Mouse (Mus musculus) embryonic facial prominence, embryonic 10.5 days (tissue): ENCODE results near the gene Ehbp1l1. TPM values are rescaled to one million over a fixed set of nuclear protein-coding genes. Genes with fewer than 3 reads are reported as not detected.

Experiments
- DNase-seq: peaks from one replicate; pipeline ENCODE4 v3.0.0-alpha.2; 2017; ENCODE audit warnings: low spot score
- H3K27ac ChIP-seq: fragments of 300-500 bp; sonication (generic); replicated peaks from 2 replicates; pipeline ENCODE4 v1.5.1; 2016; ENCODE audit warnings: mild to moderate bottlenecking
- H3K27me3 ChIP-seq: fragments of 300-500 bp; sonication (generic); replicated peaks from 2 replicates; pipeline ENCODE4 v1.6.1; 2016; ENCODE audit warnings: low read depth, mild to moderate bottlenecking; ENCODE audit not compliant: poor library complexity, severe bottlenecking
- H3K36me3 ChIP-seq: fragments of 300-500 bp; sonication (generic); replicated peaks from 2 replicates; pipeline ENCODE4 v1.6.1; 2016; ENCODE audit warnings: mild to moderate bottlenecking, moderate library complexity
- H3K4me1 ChIP-seq: fragments of 300-500 bp; sonication (generic); 2 replicates; pipeline ENCODE4 v1.6.1; 2016
- H3K4me3 ChIP-seq: fragments of 300-500 bp; sonication (generic); 2 replicates; pipeline ENCODE4 v1.5.1; 2016; ENCODE audit warnings: mild to moderate bottlenecking, moderate library complexity
- H3K9me3 ChIP-seq: fragments of 300-500 bp; sonication (generic); 2 replicates; pipeline ENCODE4 v1.6.1; 2016; ENCODE audit warnings: mild to moderate bottlenecking
- WGBS: fragments of 180-500 bp; shearing (Covaris S2); methylation state at CpG from one replicate; pipeline ENCODE4 v1.1.7; 2016; 5-methylcytosine and 5-hydroxymethylcytosine counted together
- polyA plus RNA-seq: library from polyadenylated mRNA; unstranded; fragments of >200 nt; fragmentation: Nextera tagmentation; extraction: Ambion mirVana; gene quantifications from 2 replicates; pipeline ENCODE4 v1.2.1, GENCODE M21; 2016

Ehbp1l1 gene
- 7.9 and 8.0 TPM in 2 replicates for polyA plus RNA-seq

DNA sequence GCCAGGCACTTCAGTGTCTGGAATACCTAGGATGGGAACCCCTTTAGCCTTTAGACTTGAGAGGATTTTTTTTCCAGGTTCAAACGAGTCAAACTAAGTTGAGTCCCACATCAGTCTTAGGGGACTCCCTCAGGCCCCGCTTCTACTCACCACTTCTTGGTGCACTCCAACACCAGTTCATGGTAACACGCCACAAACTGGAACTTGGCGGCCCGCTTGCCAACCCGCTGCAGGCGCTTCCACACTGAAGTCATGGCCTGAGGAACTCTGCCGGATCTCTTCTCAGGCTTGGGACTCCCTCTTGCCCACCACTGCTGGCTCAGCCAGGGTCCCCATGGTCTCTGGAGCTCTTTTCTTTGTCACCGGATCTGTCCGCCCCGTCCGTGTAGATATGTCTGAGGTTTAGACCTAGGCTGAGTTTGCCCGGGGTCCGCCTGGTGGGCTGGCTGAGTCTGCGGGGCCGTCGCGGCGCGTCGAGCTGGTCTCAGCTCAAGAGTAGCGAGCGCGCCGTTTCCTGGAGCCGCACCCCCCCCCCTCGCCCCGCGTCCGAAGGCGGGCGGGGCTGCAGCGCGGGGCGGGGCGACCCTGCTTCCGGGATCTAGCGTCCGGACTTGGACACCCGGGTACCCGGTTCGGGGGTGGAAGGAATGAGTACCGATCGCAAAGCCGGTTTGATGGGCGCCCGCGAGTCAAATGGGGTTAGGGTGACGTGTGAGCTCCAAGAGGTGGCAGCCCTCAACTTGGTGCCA lies at the start of gene Ehbp1l1:
Gene Ehbp1l1, minus strand, starts transcription at position 551 of the 749 bp plus-strand sequence.
- H3K27me3 ChIP-seq = peaks cover 8% of the 10 kb centered on the region
- peak within 1 kb of the TSS; percentile 75 for H3K27ac ChIP-seq
- peaks cover 68% of the 10 kb centered on the region for H3K36me3 ChIP-seq
- H3K4me1 ChIP-seq = peaks cover 66% of the 10 kb centered on the region
- DNase-seq = peak; percentile 69
- 10% methylated on average over 49 of the region's 49 CpGs for whole genome bisulfite sequencing
- H3K9me3 ChIP-seq = no peaks in the 10 kb centered on the region
- H3K4me3 ChIP-seq = peak within 1 kb of the TSS; percentile 97

DNA sequence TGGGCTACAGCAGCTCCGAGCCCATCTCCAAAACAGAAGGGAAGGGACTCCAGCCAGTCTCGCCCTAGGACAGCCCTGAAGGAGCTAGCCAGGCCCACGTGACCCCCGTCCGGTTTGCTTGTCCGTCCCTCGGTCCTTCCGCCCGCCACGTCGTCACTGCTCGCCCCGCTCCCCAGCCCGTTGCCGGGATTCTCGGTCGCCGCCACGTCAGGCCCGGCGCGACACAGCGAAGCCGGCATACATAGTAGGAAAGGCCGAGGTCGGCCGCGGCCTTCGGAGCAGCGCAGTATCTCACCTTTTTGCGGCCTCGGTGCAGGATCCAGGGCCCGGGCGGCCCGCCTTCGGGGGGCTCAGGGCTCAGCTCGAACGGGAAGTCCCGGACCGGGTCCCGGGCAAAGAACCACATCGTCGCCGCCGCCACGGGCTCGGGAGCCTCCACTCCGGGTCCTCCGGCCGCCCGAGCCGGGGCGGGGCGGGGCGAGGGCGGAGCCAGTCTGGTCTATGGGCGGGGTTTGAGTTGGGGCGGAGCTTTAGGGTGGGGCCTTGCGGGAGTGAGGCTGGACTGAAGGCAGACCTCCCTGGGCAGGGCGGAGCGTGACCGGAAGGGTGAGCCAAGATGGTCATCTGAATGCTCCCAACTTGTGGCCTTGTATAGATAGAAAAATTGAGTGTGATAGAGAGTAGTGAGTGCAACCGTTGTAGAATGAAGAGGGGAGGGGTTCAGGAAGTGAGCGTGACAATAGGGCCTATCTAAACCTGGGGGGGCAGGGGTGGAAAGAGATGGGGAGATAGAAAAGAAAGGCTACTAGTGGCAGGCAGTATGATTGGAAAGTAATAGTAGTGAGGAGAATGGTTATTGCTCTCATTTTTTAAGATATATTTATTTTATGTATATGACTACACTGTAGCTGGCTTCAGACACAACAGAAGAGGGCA lies 45.1 kb upstream of the Ehbp1l1 start, which contains the start of gene Scyl1:
Gene Scyl1, minus strand, starts transcription at position 495 of the 936 bp plus-strand sequence.
- Histone ChIP-seq H3K4me3 (peak within 1 kb of the TSS; percentile 85), H3K27me3 (no peaks in the 10 kb centered on the region), H3K36me3 (peaks cover 39% of the 10 kb centered on the region), H3K9me3 (no peaks in the 10 kb centered on the region), H3K4me1 (peaks cover 18% of the 10 kb centered on the region), H3K27ac (peak within 1 kb of the TSS; percentile 90)
- WGBS = 1% methylated on average over 64 of the region's 64 CpGs
- peak; percentile 96 for DNase-seq

DNA sequence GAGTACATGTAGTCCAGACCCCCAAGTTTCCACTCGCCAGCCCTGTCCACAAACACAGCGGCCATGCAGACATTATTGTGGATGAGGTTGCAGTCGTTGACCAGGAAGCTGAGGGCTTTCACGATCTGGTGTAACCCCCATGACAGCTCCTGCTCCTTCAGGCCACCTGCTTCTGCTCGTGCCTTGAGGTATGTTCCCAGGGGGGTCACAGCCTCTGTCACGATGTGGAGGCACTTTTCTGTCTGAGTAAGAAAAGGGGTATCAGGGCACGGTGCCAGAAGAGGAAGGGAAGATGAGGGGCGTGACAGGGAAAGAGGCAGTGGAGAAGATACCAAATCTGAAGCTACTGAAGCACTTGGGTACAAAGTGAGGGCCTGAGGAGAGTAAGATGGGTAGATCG lies 44.2 kb upstream of the Ehbp1l1 start:
- peaks cover 48% of the 10 kb centered on the region for H3K36me3 ChIP-seq
- H3K4me3 ChIP-seq = peak overlapping the region; percentile 85
- peaks cover 18% of the 10 kb centered on the region for H3K4me1 ChIP-seq
- 53% methylated on average over 9 of the region's 9 CpGs for WGBS
- H3K27me3 ChIP-seq = no peaks in the 10 kb centered on the region
- H3K9me3 ChIP-seq = no peaks in the 10 kb centered on the region
- H3K27ac ChIP-seq = peak overlapping the region; percentile 90
- no peak for DNase-seq

DNA sequence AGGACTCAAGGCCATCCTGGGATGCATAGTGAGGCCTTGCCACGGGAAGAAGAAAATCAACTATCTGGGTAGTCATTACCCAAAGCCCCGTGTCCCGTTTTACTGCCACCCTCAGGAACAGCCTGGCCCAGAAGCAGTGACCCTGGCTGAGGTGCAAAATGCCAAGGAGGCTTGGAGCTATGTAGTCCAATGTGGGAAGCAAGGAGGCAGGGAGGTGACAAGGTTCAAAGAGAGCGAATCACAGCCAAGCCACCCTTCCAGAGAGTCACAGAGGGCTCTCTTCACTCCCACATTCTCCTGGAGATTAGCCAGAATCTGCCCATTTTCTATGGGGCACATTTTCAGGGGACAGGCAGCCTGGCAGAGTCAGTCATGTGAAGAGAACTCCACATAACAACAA lies 41.2 kb upstream of the Ehbp1l1 start:
- 87% methylated on average over 4 of the region's 4 CpGs for WGBS
- Histone ChIP-seq H3K27me3 (no peaks in the 10 kb centered on the region), H3K4me1 (peaks cover 18% of the 10 kb centered on the region), H3K36me3 (peaks cover 77% of the 10 kb centered on the region), H3K9me3 (no peaks in the 10 kb centered on the region), H3K4me3 (no peak overlapping the region), H3K27ac (no peak overlapping the region)
- DNase-seq = no peak

DNA sequence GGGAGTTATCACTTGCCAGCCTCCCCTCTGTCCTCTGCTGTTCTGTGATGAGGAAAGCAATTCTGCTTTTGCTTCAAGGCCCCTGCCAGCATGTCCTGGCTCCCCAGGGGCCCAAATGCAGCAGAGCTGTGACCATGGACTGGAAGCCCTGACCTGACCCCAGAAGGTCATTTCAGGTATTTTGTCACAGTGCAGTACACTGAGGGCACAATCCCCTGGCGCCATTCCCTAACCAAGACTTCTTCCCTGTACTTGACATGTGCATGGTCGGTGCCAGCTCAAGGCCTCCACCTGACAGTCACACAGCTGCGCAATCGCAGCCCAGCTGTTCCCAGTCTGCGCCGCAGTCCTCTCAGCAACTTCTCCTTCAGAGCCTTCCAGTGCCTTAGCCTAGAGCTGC lies 37.0 kb upstream of the Ehbp1l1 start:
- WGBS = 91% methylated on average over 6 of the region's 6 CpGs
- no peak for DNase-seq
- no peaks in the 10 kb centered on the region for H3K9me3 ChIP-seq
- no peak overlapping the region for H3K4me3 ChIP-seq
- no peaks in the 10 kb centered on the region for H3K4me1 ChIP-seq
- H3K36me3 ChIP-seq = peaks cover 99% of the 10 kb centered on the region
- H3K27me3 ChIP-seq = peaks cover 11% of the 10 kb centered on the region
- no peak overlapping the region for H3K27ac ChIP-seq

DNA sequence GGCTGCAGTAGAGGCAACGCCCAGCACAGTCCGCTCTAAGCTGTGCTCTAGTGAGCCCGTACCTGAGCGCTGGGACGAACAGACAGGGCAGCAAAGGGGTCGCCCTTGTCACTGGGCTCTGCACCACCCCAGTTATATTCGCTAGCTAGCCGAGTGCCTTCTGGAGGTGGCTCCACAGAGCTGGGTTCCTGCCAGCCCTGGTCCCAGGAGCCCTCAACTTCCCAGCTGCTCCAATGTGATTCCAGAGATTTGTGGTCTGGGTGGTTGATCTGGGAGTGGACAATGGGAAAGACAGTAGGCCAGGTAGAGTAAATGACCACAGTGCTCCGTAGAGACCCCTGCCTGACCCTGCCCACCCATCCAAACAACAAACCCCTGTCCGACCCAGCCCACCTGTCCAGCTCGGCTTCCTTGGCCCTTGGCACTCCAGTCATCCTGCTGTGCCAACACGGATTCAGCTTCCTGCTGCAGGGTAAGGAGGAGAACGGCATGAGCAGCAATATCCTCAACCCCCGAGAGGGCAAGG lies 32.8 kb upstream of the Ehbp1l1 start:
- Histone ChIP-seq H3K4me1 (peaks cover 21% of the 10 kb centered on the region), H3K27me3 (peaks cover 53% of the 10 kb centered on the region), H3K27ac (no peak overlapping the region), H3K9me3 (no peaks in the 10 kb centered on the region), H3K4me3 (no peak overlapping the region), H3K36me3 (peaks cover 71% of the 10 kb centered on the region)
- 92% methylated on average over 14 of the region's 14 CpGs for WGBS
- no peak for DNase-seq

DNA sequence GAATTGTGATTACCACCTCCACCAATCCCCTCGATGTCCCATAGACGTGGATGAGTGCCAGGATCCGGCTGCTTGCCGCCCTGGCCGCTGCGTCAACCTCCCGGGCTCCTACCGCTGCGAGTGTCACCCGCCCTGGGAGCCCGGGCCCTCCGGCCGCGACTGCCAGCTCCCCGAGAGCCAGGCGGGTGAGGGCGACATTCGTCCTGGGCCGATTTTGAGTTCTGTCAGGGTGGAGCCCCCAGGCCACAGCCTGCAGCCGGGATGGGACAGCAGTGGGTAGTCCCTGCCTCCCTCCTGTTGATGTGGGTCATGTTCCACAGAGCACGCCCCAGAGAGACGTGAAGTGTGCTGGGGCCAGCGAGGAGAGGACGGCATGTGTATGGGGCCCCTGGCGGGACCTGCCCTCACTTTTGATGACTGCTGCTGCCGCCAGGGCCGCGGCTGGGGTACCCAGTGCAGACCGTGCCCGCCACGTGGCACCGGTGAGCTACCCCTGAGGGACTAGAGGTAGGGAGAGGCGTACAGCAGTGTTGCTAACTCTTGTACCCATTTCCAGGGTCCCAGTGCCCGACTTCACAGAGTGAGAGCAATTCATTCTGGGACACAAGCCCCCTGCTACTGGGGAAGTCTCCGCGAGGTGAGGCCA lies 31.0 kb upstream of the Ehbp1l1 start:
- 13% methylated on average over 36 of the region's 36 CpGs for WGBS
- Histone ChIP-seq H3K4me1 (peaks cover 21% of the 10 kb centered on the region), H3K9me3 (no peaks in the 10 kb centered on the region), H3K27ac (peak overlapping the region; percentile 37; the same call in 1 of the 2 replicates), H3K36me3 (peaks cover 54% of the 10 kb centered on the region), H3K27me3 (peaks cover 71% of the 10 kb centered on the region), H3K4me3 (peak overlapping the region; percentile 50)
- peak; percentile 42 for DNase-seq

DNA sequence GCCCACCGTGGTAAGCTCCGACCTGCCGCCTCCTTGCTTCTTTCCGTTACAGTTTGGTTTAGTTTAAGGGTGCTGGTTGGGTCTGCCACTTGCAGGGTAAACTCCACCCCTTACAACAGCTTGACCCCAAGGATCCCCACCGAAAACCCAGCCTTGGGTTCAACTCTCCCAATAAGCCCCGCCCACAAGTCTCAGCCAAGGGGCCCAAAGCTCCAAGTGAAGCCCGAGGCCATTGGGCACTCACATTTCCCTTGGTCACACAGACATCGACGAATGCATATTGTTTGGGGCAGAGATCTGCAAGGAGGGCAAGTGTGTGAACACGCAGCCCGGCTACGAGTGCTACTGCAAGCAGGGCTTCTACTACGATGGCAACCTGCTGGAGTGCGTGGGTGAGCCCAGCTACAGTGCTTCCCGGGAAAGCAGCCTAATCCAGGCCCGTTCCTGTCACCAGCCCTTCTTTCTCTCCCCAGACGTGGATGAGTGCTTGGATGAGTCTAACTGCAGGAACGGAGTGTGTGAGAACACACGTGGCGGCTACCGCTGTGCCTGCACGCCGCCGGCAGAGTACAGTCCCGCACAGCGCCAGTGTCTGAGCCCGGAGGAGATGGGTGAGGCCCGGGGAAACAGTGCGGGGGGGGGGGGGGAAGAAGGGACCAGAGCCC lies 30.3 kb upstream of the Ehbp1l1 start:
- peak; percentile 40 for DNase-seq
- 6% methylated on average over 28 of the region's 29 CpGs for WGBS
- peaks cover 78% of the 10 kb centered on the region for H3K27me3 ChIP-seq
- peaks cover 47% of the 10 kb centered on the region for H3K36me3 ChIP-seq
- peaks cover 28% of the 10 kb centered on the region for H3K4me1 ChIP-seq
- H3K9me3 ChIP-seq = no peaks in the 10 kb centered on the region
- peak overlapping the region; percentile 37; the same call in 1 of the 2 replicates for H3K27ac ChIP-seq
- peak overlapping the region; percentile 50 for H3K4me3 ChIP-seq

DNA sequence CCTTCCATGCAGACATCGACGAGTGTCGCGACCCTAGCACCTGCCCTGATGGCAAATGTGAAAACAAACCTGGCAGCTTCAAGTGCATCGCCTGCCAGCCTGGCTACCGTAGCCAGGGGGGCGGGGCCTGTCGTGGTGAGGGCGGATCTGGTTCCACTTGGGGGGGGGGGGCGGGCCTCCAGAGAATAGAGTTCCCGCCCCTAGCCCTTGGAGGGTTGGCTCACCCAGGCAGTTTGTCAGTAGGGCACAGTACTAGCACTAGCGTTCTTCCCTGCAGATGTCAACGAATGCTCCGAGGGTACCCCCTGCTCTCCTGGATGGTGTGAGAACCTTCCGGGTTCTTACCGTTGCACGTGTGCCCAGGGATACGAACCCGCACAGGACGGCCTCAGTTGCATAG lies 25.6 kb upstream of the Ehbp1l1 start:
- 7% methylated on average over 20 of the region's 20 CpGs for WGBS
- no peaks in the 10 kb centered on the region for H3K9me3 ChIP-seq
- peak; percentile 48 for DNase-seq
- H3K27me3 ChIP-seq = peaks cover 98% of the 10 kb centered on the region
- H3K4me3 ChIP-seq = peak overlapping the region; percentile 45
- no peak overlapping the region for H3K27ac ChIP-seq
- no peaks in the 10 kb centered on the region for H3K36me3 ChIP-seq
- H3K4me1 ChIP-seq = peaks cover 33% of the 10 kb centered on the region

DNA sequence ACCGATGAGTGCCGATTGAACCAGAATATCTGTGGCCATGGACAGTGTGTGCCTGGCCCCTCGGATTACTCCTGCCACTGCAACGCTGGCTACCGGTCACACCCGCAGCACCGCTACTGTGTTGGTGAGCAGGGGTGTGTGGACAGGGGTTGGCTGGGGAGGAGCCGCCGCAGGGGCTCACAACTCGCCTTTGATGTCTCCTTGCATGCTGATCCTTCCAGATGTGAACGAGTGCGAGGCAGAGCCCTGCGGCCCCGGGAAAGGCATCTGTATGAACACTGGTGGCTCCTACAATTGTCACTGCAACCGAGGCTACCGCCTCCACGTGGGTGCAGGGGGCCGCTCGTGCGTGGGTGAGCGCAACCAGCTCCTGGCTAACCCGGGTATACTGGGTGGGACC lies 24.8 kb upstream of the Ehbp1l1 start:
- Histone ChIP-seq H3K4me1 (peaks cover 33% of the 10 kb centered on the region), H3K4me3 (peak overlapping the region; percentile 45; the same call in 1 of the 2 replicates), H3K27ac (no peak overlapping the region), H3K9me3 (no peaks in the 10 kb centered on the region), H3K27me3 (peaks cover 98% of the 10 kb centered on the region), H3K36me3 (no peaks in the 10 kb centered on the region)
- WGBS = 6% methylated on average over 22 of the region's 22 CpGs
- DNase-seq = peak; percentile 54

DNA sequence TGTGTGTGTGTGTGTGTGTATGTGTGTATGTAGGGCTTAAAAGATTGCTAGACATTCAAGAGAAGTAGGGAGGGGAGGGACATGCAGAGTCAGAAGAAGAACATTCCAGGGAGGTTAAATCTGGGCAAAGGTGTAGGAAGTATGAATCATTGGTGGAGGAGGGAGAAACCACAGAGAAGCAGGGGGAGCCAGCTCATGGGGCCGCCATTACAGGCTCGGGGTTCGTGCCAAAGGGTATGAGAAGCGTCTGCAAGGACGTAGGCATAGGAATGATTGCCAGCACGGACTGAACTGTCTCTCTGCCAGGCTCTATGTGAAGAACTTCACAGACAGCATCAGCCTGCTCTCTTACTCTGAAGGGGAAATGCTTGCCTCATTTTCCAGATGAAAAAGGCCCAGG lies 23.4 kb upstream of the Ehbp1l1 start:
- Histone ChIP-seq H3K36me3 (no peaks in the 10 kb centered on the region), H3K4me1 (peaks cover 41% of the 10 kb centered on the region), H3K27ac (no peak overlapping the region), H3K9me3 (no peaks in the 10 kb centered on the region), H3K27me3 (peaks cover 98% of the 10 kb centered on the region), H3K4me3 (no peak overlapping the region)
- DNase-seq = no peak
- WGBS = 85% methylated on average over 6 of the region's 6 CpGs
